Mouse (Mus musculus) adrenal gland, postnatal 25 days (tissue): ENCODE measurements around the gene Asb18. TPM values are rescaled to one million over a fixed set of nuclear protein-coding genes. Genes with fewer than 3 reads are reported as not detected.

ENCODE experiments used
- DNase-seq: peaks from one replicate; pipeline ENCODE4 v3.0.0; 2021; ENCODE audit warnings: mixed read lengths
- total RNA-seq: library from RNA; stranded (reverse); gene quantifications from 2 replicates; pipeline ENCODE4 v1.2.3, GENCODE M21; 2021

The Asb18 gene
- total RNA-seq, 1 experiment from 2014 or later: not detected

DNA sequence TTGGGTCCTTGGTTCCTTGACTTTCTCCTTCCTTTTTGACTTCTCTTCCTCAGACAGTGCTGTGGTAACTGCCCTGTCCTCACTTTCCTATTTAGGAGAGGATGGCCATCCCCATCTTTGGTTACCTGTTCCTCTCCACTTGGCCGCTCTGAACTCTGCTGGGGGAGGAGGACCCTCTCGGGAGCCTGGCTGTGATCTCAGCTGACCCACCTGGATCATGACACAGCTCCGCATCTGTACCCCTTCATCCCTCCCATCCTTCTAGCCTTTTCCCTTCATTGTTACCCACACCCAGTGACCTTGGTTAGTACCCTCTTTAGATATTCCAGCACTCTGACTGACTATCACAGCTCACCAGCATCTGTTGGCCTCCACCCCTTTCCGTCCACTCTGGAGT, 44.8 kb downstream of the Asb18 start:
- DNase-seq: no peak

DNA sequence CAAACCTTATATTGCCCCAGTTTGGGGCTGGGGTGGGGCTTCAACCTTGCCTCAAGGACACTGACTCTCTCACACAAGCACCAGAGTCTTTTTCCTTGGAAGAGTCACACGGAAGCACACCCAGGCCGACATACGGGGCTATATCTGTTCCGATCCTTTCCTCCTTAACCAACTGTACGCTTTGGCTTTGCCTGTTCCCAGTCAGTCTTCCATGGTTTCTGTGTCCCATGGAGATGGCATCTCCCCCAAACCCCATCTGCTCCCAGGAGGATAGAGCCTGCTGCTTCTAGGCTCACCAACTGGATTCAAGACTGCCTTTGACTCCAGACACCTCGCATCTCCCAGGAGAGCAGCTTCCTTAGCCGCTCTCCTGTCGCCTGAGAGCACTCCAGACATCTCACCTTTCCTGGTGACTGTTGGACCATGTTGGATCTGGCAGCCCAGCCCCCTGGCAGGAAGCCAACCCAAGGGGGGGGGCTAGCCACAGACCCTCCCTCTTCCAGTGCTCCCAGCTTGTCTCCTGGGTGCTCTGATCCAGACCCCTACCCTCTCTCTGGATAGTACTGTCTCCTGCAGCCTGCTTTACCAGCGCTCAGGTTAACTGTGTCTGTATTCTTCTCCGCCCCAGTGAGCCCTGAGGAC, 45.3 kb downstream of the Asb18 start:
- no peak for DNase-seq

DNA sequence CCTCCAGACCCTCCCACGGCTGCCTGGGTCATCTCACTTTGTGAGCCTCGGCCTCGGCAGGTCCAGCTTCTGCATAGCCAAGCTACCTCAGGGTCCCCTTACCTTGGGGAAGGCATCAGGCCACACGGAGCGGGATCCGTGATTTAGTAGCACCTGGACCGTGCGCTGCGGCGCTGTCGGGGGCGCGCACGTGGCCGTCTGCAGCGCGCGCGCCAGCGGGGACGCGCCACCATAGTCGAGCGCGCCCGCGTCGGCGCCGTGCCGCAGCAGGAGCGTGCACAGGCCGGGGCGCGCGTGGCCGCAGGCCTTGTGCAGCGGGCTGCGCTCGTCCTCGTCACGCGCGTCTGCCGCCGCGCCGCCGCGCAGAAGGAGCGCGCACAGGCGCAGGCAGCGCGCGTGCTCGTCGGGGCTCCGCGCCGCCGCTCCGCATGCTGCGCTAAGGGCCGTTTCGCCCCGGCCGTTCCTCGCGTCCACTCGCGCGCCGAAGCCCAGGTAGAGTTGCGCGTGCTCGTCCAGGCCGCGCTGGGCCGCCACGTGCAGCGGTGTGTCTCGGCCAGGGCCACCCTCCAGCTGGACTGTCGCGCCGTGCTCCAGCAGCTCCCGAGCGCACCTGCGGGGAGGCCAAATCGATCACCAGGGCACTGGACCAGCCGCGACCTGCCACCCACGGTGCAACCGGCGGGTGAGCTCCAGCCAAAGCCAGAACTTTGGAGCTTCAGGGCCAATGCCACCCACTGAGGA, 46.2 kb downstream of the Asb18 start:
- DNase-seq: peak; percentile 13

DNA sequence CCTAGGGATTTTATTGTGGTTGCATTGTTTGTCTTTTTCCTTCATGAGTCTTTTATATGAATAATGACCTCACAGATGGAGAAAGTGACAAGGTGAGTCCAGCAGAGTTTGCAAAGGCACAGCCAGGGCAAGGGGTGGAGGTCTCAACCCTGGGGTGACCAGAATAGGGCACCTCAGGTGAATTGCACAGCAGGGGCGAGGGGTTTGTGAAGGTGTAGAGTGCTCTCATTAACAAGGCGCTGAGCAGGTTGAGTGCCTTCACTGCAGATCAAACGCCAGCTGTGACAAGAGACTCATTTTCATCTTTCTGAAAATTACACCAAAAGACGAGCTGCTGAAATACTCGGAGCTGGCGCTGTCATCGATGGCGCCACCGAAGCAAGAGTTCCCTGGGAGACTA, 46.9 kb downstream of the Asb18 start:
- no peak for DNase-seq

DNA sequence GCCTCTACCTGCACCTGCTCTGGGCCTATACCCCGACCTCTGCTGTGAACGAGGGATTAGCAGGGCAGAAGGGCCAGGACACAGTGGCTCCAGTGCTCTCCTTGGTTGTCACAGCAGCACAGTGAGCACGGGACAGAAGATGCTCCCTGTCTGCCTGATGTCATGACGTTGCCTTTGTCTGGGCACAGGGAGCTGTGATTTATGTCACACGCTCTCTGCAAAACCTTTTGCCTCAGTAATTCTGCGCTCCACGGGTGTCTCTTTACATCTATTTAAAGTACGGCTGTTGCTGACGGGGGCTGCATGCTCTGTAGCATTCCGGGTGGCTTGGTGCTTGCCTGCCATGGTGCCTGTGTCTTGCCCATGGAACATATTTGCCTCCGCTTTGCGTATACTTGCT, 50.0 kb downstream of the Asb18 start:
- no peak for DNase-seq

DNA sequence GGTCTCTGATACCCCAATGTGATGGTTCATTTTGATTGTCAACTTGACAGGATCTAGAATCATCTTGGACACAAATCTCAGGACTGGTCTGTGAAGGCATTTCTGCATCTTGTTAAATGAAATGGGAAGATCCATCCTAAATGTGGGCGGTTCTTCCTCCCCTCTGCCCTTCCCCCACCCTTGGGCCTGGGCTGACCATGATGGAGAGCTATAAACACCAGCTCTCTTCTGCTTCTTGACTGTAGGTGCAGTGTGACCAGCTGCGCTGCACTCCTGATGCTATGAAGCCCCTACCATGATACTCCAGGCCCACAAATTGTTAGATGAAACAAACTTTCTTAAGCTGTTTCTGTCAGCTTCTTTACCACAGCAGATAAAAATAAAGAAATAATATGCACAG, 51.2 kb downstream of the Asb18 start:
- no peak for DNase-seq

DNA sequence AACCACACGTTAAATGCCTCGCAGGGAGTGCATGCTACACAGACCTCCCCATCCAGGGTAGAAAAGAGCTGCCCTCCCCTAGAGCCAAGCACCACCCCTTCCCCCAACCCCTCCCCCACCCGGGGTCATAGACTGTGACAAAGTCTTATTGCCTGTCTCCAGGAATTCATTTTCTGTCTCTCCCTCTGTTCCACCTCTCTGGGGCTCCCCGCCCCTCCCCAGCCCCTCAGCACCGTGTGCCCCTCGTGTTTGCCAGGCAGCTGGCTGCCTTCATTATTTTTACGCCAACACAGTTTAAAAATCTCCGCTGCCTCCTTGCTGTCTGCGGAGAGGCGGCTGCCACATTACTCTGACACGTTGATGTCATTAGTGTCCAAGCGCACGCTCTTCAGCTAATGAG, 52.4 kb downstream of the Asb18 start:
- no peak for DNase-seq

DNA sequence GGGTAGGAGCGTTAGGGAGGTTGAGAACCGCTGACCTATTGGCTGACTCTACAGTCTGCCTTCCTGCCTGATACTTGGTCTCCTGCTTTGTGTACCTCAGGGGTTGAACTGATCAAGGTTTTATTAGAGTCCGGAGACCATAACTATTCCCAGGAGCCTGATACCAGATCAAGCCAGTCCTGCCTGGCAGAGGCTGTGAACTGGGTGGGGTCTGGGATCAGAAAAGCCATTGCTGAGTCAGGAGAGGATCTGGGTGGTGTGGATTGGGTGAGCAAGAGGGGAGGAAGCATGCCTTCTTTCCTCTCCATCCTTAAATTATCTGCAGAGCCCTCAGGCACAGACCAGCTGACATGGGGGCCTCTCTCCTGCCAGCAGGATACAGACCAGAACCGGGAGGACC, 55.1 kb downstream of the Asb18 start:
- DNase-seq: no peak

DNA sequence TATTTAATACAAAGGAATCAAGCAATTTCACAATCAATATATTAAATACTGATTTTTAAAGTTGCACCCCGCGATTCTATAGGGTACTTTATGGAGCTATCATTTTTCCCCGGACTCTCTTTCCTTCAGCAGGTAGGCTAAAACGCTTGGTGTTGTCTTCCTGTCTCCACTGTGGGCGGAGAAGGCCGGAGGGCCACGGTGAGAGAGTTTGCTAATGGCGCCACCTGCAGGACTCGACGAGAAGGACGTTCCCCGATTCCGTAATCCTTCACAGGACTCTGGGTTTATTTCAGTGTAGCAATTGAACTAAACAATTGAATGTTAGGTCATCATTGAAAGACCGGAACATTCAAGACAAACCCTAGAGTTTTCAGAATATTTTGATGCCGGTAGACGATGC, 71.3 kb downstream of the Asb18 start:
- peak; percentile 80 for DNase-seq

DNA sequence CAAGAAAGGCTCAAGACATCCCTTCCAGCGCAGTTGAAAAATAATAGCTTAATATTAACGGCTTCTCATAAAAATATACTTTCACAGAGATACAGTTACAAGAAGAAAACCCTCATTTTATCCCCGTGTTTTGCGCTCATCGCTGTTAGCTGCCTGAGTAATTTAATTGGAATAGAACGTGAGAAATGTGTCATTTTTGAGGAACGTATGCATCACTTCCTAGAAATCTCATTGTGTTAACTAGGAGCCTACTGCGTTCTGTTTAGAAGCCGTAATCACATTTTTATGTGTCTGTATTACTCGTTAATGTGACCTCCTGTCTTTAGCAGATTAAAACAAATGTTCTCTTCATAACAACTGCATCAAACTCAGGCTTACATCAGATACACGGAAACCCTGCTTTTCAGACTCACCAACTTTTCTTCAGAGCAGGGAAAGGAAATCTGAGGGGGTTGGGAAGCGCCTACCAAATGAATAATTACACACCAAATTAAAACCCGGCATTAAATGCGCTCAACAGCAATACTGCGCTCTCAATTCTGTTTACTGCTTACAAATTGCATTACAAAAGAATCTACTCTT, 72.0 kb downstream of the Asb18 start:
- DNase-seq: no peak

DNA sequence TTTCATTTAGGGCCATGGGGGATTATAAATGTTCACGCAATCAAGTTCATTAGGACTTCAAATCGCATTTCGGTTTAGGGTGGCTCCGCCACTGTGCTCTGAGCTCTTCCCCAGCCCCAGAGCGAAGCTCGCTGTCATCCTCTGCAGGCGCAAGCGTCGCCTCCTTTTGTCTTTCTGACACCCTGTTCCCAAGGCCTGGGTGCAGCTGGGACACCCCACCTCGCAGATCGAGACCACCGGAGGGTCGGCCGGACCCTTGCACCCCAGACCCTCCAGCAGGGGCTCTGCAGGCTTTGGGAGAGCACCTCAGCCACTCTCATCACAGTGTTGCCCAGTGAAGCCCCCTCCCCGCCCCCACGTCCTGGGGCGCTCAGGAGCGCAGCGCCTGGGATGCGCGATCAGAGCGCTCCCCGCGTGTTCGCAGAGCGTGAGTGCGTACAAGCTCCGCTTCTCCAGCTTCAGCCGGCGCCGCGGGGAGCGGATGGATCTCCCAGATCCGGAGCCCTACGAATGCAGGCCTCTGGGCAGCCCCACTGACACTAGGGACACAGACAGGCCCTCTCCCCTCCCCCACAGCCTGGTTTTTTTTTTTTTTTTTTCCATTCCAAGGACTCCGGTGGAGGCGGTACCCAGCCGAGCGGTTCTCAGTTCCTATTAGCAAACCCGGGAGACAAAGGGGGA, 72.6 kb downstream of the Asb18 start:
- DNase-seq: peak; percentile 24

DNA sequence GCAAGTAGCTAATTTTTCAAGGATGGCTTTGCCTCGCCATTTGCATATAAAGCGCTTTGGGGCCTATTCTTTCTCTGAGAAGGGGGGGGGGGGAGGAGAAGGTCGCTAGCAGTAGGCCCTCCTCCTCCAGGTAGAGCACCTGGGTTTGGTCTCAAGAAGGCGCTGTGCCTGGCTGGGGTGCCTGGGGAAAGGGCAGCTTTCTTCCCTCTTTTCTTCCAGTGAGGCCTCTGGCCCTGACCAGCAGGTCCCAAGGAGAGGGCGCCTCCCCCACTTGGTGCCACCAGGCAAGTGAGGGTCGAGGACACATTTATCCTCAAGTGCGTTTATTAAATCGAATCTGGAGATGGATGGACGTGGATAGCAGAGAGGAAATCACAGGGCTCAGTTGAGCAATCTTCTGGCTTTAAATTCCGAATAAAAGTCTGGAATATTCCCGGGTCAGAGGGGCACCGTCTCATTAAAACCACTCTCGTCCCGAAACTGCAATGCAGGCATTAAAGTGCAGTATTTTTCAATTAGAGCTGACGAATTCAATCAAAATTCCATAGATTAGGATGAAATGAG, 73.4 kb downstream of the Asb18 start:
- no peak for DNase-seq

DNA sequence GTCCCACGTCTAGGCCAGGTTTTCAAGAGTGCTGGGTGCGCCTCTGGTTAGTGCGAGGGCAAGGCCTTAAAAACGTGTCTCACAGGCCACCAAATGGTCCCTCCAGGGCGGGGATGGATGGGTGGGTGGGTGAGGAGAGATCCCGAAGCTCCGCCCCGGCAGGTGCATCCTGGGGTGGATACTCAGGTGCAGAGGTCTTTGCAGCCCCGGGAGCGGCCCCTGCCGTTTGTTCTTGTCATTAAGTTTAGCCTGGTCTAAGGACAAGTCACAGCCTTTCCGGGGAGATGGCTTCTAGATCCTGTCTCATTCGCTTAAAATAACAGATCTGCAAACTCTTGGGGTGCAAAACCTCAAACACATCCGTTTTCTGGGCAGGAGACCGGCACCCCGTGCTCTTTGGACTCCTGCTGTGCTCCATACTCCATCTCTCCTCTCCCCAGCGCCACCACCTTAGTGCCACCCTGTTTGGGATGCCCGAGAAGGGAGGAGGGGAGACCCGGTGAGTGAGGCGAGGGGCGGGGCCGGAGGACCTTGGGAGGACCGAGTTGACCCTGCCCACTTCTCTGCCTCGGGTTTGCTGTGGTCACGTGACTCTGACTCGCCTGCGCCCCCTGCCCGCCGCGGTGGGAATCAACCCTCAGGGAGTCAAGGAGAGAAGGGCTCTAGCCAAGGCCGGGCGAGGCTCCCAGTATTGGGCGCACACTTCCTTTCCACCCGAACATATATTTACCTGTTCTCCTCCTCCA, 74.3 kb downstream of the Asb18 start:
- peak; percentile 68 for DNase-seq

DNA sequence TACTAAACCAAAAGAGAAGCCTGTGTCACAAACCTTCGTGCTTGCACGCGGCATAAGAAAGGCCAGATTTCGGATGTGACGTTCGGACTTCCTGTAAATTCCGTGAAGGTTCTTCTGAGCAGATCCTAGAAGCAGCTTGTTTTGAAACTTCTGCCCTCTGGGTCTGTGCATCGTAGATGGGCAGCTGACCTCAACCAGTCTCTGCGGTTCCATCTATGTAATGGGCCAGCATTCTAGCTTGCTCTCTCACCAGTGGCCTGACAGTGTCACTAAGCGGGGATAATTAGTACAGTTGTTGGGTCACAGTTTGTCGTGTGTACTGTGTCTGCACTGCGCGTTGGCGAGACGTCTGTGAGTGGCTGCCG, 74.9 kb downstream of the Asb18 start:
- no peak for DNase-seq

DNA sequence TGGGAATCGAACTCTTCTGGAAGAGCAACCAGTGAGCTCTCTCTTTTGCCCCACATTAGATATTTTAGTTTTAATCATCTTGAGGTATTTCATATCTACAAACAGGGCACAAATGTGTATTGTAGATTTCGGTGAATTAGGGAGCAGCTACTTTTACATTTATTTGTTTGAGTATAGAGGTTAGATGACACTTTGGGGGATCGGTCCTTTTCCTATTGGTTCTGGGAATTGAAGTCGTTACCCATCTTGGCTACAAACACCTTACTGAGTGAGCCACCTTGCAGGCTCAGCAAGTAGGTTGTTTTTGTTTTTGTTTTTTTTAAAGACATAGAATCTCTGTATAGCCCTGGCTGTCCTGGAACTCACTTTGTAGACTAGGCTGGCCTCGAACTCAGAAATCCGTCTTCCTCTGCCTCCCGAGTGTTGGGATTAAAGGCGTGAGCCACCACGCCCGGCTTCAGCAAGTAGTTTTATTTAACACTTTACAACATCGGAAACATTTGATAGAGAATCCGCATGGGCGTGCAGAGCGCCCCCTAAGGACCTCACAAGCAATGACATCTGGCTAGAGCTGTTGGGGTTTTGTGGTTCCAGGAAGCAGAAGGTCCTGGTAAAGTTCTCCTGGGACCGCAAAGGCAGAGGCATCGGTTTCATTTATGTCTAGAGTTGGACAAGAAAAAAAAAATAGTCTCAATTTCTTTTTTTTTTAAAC, 75.4 kb downstream of the Asb18 start:
- DNase-seq: no peak

DNA sequence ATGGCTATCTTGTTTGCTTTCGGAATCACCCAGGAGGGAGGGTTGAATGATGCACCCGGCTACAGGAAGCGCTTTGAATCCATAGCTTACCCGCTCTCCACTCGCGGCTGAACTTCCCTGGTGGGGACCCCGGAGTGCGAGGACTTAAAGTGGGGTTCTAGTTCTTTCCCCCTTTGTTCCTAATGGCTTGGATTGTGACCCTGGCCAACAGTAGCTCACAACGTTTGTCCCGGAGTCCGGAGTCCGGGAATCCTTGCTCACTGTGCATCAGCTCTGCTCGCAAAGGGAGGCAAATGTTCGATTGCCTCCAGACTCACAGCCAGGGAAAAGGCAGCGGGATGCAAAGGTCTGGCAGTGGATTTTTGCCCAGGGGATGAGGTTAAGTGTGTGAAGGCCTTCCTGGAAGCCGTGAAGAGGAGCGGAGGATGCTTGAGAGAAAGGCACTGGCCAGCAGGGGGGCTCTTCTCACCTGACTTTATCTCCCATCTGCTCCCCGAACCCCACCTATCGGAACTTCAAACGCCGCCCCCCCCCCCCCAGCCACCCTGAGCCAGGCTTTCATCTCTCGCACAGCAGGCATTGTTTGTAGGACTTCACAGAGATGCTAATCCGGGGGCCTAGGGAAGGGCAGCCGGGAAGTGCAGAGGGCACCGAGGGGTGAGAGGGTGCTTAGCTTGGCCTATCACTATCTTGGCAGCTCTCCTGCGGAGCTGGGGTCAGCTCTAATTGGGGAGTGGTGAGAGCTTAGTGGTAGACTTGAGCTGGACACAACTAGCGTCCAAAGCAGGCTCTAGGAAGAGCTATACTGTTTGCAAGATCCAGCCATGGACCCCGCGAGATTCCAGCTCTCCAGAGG, 78.7 kb downstream of the Asb18 start:
- DNase-seq: no peak

DNA sequence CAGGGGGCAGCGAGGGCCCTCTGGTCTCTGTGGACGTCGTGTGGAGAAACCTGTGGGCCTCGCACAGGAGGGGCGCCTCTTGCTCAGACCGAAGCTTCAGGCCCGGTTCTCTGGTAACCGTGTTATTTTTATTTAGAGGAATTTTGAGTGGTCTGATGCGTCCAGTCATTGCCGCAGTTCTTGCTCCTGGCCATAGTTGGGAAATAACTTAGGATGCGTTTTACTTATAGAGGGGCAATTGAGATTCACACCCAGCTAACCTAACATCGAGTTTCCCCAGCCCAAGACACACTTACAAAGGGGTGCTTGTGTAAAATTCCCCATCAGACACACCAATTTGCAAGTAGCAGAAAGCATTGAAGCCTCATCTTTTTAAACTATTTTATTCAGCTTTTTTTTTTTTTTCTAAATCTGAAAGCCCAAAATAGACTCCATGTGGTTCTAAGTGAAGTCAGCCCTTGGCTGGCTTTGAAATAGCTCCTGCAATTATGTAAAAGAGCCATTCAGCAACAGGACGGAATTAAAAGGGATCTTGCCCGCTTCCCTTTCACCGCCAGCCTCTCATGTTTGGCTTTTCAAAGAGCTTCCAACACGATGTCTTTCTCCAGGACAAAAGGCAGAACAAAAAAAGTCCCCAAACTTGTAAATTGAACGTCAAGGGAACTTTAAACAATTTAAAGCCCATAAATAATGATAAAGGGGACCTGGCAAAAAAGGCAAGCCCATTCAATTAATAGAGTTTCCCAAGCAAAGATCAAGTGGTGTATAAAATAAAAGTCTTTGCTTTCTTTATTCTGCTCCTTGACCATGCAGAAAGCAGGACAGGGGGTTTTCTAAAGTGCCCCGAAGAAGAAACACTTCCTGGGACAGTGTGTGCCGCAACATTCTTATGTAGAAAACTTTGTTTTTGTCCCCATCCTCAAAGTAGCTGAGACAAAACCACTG, 79.9 kb downstream of the Asb18 start:
- no peak for DNase-seq

DNA sequence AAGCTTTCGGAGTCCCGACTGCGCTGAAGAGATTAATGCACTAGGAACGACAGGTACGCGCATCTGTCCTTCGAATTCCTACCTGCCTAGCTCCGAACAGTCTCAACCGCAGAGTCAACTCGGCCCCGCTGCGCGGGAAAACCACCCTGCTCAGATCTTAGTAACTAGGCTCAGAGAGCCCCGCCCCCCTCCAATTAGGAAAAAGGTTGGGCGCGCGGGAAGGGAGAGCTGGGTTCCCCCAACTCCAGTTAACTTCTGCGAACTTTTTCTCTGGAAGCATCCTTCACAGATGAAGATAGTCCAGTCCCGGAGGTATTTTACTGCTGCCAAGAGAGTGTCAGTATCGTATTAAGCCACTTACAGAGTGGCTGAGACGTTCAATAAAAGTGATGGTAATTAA, 80.7 kb downstream of the Asb18 start:
- DNase-seq: no peak

DNA sequence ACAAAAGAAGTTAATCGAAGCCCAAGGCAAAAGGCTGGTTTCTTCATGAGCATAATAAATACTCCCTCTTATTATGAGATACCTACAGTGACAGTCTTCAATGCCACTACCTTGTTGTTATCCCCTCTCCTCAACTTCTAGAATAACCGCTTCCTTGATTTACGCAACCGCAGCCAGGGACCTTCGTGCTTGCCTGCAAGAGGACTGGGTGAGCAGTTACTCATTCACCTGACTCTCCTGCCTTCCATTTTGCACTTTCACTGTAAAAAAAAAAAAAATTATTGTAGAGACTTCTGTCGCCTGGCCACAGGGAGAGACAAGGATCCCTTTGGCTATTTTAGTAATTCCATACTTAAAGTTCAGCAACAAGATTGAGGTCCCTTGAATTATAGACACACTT, 81.4 kb downstream of the Asb18 start:
- DNase-seq: no peak
